Mouse (Mus musculus): ENCODE measurements around the gene Fitm1.

Gene Fitm1

GRCm38 (mm10) chr14:55567496-55567895 is 7.9 kb upstream of the Fitm1 start:
- DNase-seq (ENCODE audit: low read depth, low spot score), result no peak

- no peak for DNase-seq (ENCODE audit: low read depth, low spot score)
These were observed 4.8 kb upstream of the Fitm1 start for GRCm38 (mm10) chr14:55570588-55570987.

DNA sequence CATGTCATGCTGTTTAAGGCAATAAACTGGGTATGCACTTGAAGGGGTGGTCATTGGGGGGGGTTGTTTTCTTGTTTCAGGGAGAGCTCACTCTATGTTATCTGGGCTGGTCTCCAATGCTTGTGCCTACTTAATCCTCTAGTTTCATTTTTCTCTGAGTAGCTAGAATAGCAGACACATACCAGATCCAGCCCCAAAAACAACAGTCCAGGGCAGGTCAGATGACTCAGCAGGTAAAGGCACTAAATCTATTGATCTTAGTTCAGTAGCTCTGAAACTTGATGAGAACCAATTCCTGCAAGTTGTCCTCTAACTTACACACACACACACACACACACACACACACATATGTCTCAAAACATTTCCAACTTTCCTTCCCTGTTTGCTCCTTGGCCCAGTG is 3.7 kb upstream of the Fitm1 start:
- DNase-seq (ENCODE audit: low read depth, low spot score), result no peak

DNA sequence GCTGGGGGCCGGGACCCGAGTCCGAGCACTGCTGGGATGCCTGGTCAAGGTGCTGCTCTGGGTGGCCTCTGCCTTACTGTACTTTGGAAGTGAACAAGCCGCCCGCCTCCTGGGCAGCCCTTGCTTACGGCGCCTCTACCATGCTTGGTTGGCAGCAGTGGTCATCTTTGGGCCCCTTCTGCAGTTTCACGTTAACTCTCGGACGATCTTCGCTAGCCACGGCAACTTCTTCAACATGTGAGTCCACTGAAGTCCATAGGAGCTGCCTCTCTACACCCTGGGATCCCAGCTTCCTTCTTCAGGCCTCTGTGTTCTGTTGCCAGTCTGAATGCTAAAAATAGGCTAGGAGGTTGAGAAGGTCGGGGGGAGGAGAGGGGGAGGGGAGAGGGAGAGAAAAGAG is 294 bp downstream of the Fitm1 start:
- no peak for DNase-seq (ENCODE audit: low read depth, low spot score)

DNA sequence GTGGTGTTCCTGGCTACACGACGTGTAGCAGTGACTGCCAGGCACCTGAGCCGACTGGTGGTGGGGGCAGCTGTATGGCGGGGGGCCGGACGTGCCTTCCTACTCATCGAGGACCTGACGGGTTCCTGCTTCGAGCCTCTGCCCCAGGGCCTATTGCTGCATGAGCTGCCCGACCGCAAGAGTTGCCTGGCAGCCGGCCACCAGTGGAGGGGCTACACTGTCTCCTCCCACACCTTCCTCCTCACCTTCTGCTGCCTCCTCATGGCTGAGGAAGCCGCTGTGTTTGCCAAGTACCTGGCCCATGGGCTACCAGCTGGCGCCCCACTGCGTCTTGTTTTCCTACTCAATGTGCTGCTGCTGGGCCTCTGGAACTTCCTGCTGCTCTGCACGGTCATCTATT is 959 bp downstream of the Fitm1 start:
- no peak for DNase-seq (ENCODE audit: low read depth, low spot score)

- DNase-seq (ENCODE audit: low read depth, low spot score), result peak; percentile 28
These were observed 2.7 kb downstream of the Fitm1 start, which contains the start of gene Psme1 for GRCm38 (mm10) chr14:55577871-55578667. TSS of gene Psme1 (plus strand) at chr14:55578123.

GRCm38 (mm10) chr14:55578668-55579269 is 3.4 kb downstream of the Fitm1 start:
- no peak for DNase-seq (ENCODE audit: low read depth, low spot score)

GRCm38 (mm10) chr14:55579511-55580496 is 4.4 kb downstream of the Fitm1 start:
- DNase-seq (ENCODE audit: low read depth, low spot score), result no peak

- no peak for DNase-seq (ENCODE audit: low read depth, low spot score)
These were observed 5.3 kb downstream of the Fitm1 start for GRCm38 (mm10) chr14:55580731-55581130.

- no peak for DNase-seq (ENCODE audit: low read depth, low spot score)
These were observed 6.7 kb downstream of the Fitm1 start for GRCm38 (mm10) chr14:55581981-55582681.

DNA sequence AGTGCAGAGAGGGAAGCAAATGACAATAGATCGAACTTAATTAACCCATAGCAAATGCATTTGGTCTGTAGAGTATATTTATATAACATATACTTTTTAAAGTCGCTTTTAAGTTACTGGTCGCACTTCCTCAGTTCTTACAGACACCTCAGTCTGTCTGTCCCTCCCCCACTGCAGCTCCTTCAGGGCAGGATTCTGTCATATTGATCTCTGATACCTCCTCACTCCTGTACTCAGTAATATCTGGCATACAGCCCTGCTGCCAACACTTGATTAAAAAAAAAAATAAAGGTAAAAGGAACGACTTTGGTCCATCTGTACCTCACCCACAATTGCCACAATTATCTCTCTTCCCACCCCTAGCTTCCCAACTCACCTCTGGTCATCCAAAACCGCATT is 8.9 kb downstream of the Fitm1 start:
- no peak for DNase-seq (ENCODE audit: low read depth, low spot score)

GRCm38 (mm10) chr14:55584702-55585565 is 9.5 kb downstream of the Fitm1 start, which contains the start of gene Emc9:
TSS of gene Emc9 (minus strand) at chr14:55585302.
- peak; percentile 65 for DNase-seq (ENCODE audit: low read depth, low spot score)

GRCm38 (mm10) chr14:55585566-55585960 is 10.1 kb downstream of the Fitm1 start:
- no peak for DNase-seq (ENCODE audit: low read depth, low spot score)

GRCm38 (mm10) chr14:55586149-55586548 is 10.7 kb downstream of the Fitm1 start:
- DNase-seq (ENCODE audit: low read depth, low spot score), result no peak

- DNase-seq (ENCODE audit: low read depth, low spot score), result no peak
These were observed 13.9 kb downstream of the Fitm1 start for GRCm38 (mm10) chr14:55589271-55589670.

DNA sequence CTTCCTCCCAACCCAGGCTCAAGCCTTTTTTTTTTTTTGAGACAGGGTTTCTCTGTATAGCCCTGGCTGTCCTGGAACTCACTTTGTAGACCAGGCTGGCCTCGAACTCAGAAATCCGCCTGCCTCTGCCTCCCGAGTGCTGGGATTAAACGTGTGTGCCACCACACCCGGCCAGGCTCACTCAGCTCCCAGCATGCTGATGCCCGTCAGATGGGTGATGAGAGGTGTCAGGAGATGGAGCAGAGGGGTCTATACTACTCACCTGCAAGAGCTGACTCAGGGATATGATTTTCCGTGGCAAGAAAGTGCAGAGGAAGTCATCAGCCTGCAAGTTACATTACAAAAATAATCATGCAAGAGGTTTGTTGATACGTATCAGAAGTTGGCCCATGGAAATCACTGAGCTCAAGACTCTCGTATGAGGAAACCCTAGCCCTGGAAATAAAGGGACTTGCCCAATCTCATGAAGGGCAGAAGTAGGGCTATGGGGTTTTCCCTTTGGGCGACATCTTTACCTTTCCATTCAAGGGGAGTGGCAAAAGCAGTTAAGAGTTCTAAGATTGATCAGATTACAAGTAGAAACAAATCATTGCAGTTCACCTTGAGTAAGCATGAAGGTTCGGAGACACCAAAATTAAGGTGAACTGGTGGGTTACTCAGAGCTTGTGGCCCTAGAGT is 14.5 kb downstream of the Fitm1 start:
- DNase-seq (ENCODE audit: low read depth, low spot score), result no peak

DNA sequence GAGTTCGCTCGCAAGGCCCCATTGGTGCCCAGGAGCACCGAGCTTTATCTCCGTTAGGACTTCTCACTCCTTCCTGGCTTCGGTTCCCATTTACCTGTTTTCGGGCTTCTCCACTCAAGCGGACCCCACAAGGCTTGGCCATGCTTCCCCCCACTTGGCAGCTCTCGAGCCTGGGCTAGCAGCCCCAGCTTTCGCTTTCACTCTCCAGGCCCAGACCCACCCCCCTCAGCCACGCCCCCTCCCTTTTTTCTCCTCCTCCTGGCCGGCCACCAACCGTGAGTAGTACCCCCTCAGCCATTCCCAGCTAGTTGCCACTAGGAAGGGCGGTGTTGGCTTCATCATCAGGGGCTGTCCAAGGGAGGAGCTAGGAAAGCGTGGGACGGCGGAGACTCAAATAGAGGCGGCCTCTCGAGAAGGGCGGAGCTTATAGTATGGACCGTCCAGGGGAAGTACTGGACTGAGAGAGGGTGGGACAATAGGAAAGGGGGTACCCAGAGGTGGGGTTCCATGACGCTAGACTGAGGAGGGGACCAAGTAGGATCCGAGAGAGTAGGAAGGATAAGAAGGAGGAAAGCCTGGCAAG is 15.4 kb downstream of the Fitm1 start, which contains the start of gene Psme2:
Gene Psme2, minus strand, starts transcription at position 366 of the 583 bp plus-strand sequence.
- peak; percentile 97 for DNase-seq (ENCODE audit: low read depth, low spot score)

- peak; percentile 97 for DNase-seq (ENCODE audit: low read depth, low spot score)
These were observed 16.0 kb downstream of the Fitm1 start, which contains the start of gene Rnf31 for GRCm38 (mm10) chr14:55591331-55591891. TSS of gene Rnf31 (plus strand) at chr14:55591708.

GRCm38 (mm10) chr14:55592226-55592625 is 16.8 kb downstream of the Fitm1 start:
- DNase-seq (ENCODE audit: low read depth, low spot score), result no peak
